Mouse (Mus musculus) stomach, embryonic 15.5 days (tissue): ENCODE data around the gene Sec24c. TPM values are rescaled to one million over a fixed set of nuclear protein-coding genes. Genes with fewer than 3 reads are reported as not detected.
"Not testable (repeated sequence)": the region's sequence is repeated elsewhere in the genome, so short reads cannot be mapped to it uniquely, and the experiment has no call there.

Experiments used
- ATAC-seq: fragments of 200-750 bp; cut with Nextera tagmentation; 2 replicates; pipeline ENCODE4 v1.8.0; 2017; ENCODE audit warnings: low read depth, moderate number of reproducible peaks, moderate TSS enrichment; ENCODE audit not compliant: insufficient read depth, low FRiP score
- H3K27ac ChIP-seq: fragments of 300-500 bp; sonication (generic); 2 replicates; pipeline ENCODE4 v1.5.1; 2015; ENCODE audit warnings: mild to moderate bottlenecking, inconsistent platforms
- H3K27me3 ChIP-seq: fragments of 300-500 bp; sonication (generic); replicated peaks from 2 replicates; pipeline ENCODE4 v1.6.1; 2015; ENCODE audit warnings: inconsistent platforms
- H3K36me3 ChIP-seq: fragments of 300-500 bp; sonication (generic); 2 replicates; pipeline ENCODE4 v1.6.1; 2015; ENCODE audit warnings: inconsistent platforms
- H3K4me1 ChIP-seq: fragments of 300-500 bp; sonication (generic); 2 replicates; pipeline ENCODE4 v1.6.1; 2015; ENCODE audit warnings: inconsistent platforms
- H3K4me2 ChIP-seq: fragments of 300-500 bp; sonication (generic); 2 replicates; pipeline ENCODE4 v1.6.1; 2015; ENCODE audit warnings: mild to moderate bottlenecking, inconsistent platforms
- H3K4me3 ChIP-seq: fragments of 300-500 bp; sonication (generic); replicated peaks from 2 replicates; pipeline ENCODE4 v1.5.1; 2015; ENCODE audit warnings: inconsistent platforms
- H3K9ac ChIP-seq: fragments of 300-500 bp; sonication (generic); 2 replicates; pipeline ENCODE4 v1.6.1; 2015; ENCODE audit warnings: inconsistent platforms
- H3K9me3 ChIP-seq: fragments of 300-500 bp; sonication (generic); 2 replicates; pipeline ENCODE4 v1.6.1; 2016; ENCODE audit warnings: inconsistent platforms
- WGBS: fragments of 180-500 bp; shearing (Covaris S2); methylation state at CpG from one replicate; pipeline ENCODE4 v1.1.7; 2015; 5-methylcytosine and 5-hydroxymethylcytosine counted together
- polyA plus RNA-seq: library from polyadenylated mRNA; unstranded; fragments of >200 nt; fragmentation: Nextera tagmentation; extraction: Ambion mirVana; gene quantifications from 2 replicates; pipeline ENCODE4 v1.2.1, GENCODE M21; 2015

The Sec24c gene
- polyA plus RNA-seq, 1 experiment from 2014 or later: 81.1 TPM

GRCm38 (mm10) chr14:20702741-20703381 lies 28.8 kb downstream of the Sec24c start, which contains the start of gene Chchd1:
TSS of gene Chchd1 (plus strand) at chr14:20703006.
- Histone ChIP-seq H3K27me3 (no peaks in the 10 kb centered on the region), H3K4me2 (peak within 1 kb of the TSS; percentile 58), H3K4me3 (peak within 1 kb of the TSS; percentile 90), H3K36me3 (peaks cover 9% of the 10 kb centered on the region; the same call in 1 of the 2 replicates), H3K27ac (peak within 1 kb of the TSS; percentile 95), H3K9ac (peak within 1 kb of the TSS; percentile 85), H3K4me1 (peaks cover 16% of the 10 kb centered on the region; the same call in 1 of the 2 replicates), H3K9me3 (no peaks in the 10 kb centered on the region)
- ATAC-seq: peak; percentile 73
- under 1% methylated on average over 61 of the region's 61 CpGs for WGBS

- Histone ChIP-seq H3K9ac (peak overlapping the region; percentile 85; the same call in 1 of the 2 replicates), H3K4me3 (peak overlapping the region; percentile 90), H3K4me1 (peaks cover 18% of the 10 kb centered on the region), H3K27ac (peak overlapping the region; percentile 95), H3K4me2 (peak overlapping the region; percentile 58)
- not testable (repeated sequence) for ATAC-seq, H3K36me3 ChIP-seq, H3K9me3 ChIP-seq, H3K27me3 ChIP-seq
- 12% methylated on average over 8 of the region's 8 CpGs for WGBS
These were observed 29.4 kb downstream of the Sec24c start for GRCm38 (mm10) chr14:20703461-20703860.

GRCm38 (mm10) chr14:20707201-20708190 lies 33.4 kb downstream of the Sec24c start, which contains the start of gene Zswim8:
TSS of gene Zswim8 (plus strand) at chr14:20707552.
- peak; percentile 93 for ATAC-seq
- peak within 1 kb of the TSS; percentile 90 for H3K4me3 ChIP-seq
- peaks cover 13% of the 10 kb centered on the region for H3K4me1 ChIP-seq
- H3K36me3 ChIP-seq: peaks cover 26% of the 10 kb centered on the region
- under 1% methylated on average over 80 of the region's 80 CpGs for WGBS
- H3K4me2 ChIP-seq: peak within 1 kb of the TSS; percentile 79
- H3K9me3 ChIP-seq: no peaks in the 10 kb centered on the region
- no peaks in the 10 kb centered on the region for H3K27me3 ChIP-seq
- peak within 1 kb of the TSS; percentile 99 for H3K9ac ChIP-seq
- peak within 1 kb of the TSS; percentile 86 for H3K27ac ChIP-seq

GRCm38 (mm10) chr14:20708239-20708638 lies 34.1 kb downstream of the Sec24c start:
- Histone ChIP-seq H3K27ac (no peak overlapping the region), H3K9me3 (no peaks in the 10 kb centered on the region), H3K9ac (peak overlapping the region; percentile 99), H3K4me2 (peak overlapping the region; percentile 79), H3K36me3 (peaks cover 33% of the 10 kb centered on the region), H3K4me3 (peak overlapping the region; percentile 90), H3K4me1 (peaks cover 13% of the 10 kb centered on the region), H3K27me3 (no peaks in the 10 kb centered on the region)
- 7% methylated on average over 10 of the region's 10 CpGs for WGBS
- ATAC-seq: no peak

- peaks cover 9% of the 10 kb centered on the region for H3K4me1 ChIP-seq
- no peaks in the 10 kb centered on the region for H3K9me3 ChIP-seq
- WGBS: 65% methylated on average over 11 of the region's 11 CpGs
- peaks cover 73% of the 10 kb centered on the region for H3K36me3 ChIP-seq
- H3K4me3 ChIP-seq: no peak overlapping the region
- peak; percentile 58 for ATAC-seq
- H3K9ac ChIP-seq: no peak overlapping the region
- no peak overlapping the region for H3K4me2 ChIP-seq
- H3K27me3 ChIP-seq: no peaks in the 10 kb centered on the region
- H3K27ac ChIP-seq: peak overlapping the region; percentile 57; the same call in 1 of the 2 replicates
These were observed 39.7 kb downstream of the Sec24c start for GRCm38 (mm10) chr14:20713832-20714231.

- H3K9ac ChIP-seq: no peak overlapping the region
These were observed 44.3 kb downstream of the Sec24c start for GRCm38 (mm10) chr14:20718443-20718842.

GRCm38 (mm10) chr14:20719767-20720166 lies 45.7 kb downstream of the Sec24c start:
- no peak for ATAC-seq
- WGBS: 91% methylated on average over 12 of the region's 12 CpGs
- H3K4me1 ChIP-seq: no peaks in the 10 kb centered on the region; the same call in 1 of the 2 replicates
- H3K27me3 ChIP-seq: no peaks in the 10 kb centered on the region
- no peak overlapping the region for H3K27ac ChIP-seq
- H3K9ac ChIP-seq: no peak overlapping the region
- no peak overlapping the region for H3K4me2 ChIP-seq
- peaks cover 80% of the 10 kb centered on the region for H3K36me3 ChIP-seq
- no peaks in the 10 kb centered on the region for H3K9me3 ChIP-seq
- no peak overlapping the region for H3K4me3 ChIP-seq

More at GRCm38 (mm10) chr14:20718443-20718842, 44.3 kb downstream of the Sec24c start:
- no peak overlapping the region for H3K4me2 ChIP-seq
- peaks cover 82% of the 10 kb centered on the region for H3K36me3 ChIP-seq
- ATAC-seq: no peak
- 88% methylated on average over 10 of the region's 10 CpGs for WGBS
- H3K27ac ChIP-seq: no peak overlapping the region
- no peaks in the 10 kb centered on the region for H3K9me3 ChIP-seq
- no peaks in the 10 kb centered on the region for H3K27me3 ChIP-seq
- peaks cover 4% of the 10 kb centered on the region for H3K4me1 ChIP-seq
- no peak overlapping the region for H3K4me3 ChIP-seq

DNA sequence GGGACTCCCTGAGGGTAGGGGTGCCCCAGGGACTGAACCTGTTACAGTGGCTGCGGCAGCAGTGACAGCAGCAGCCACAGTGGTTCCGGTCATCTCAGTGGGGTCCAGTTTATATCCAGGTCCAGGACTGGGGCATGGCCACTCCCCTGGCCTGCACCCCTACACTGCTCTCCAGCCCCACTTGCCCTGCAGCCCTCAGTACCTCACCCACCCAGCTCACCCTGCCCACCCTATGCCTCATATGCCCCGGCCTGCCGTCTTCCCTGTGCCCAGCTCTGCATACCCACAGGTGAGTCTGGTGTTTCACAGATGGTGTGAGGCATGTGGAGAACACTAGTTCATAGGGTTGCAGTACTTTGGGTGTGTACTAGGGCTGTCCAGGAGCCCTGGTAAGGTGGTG lies 47.3 kb downstream of the Sec24c start:
- Histone ChIP-seq H3K9me3 (no peaks in the 10 kb centered on the region), H3K36me3 (peaks cover 76% of the 10 kb centered on the region), H3K4me2 (no peak overlapping the region), H3K4me3 (no peak overlapping the region), H3K4me1 (no peaks in the 10 kb centered on the region), H3K9ac (no peak overlapping the region), H3K27ac (no peak overlapping the region), H3K27me3 (no peaks in the 10 kb centered on the region)
- ATAC-seq: no peak; the same call in 1 of the 2 replicates
- WGBS: 91% methylated on average over 4 of the region's 4 CpGs

DNA sequence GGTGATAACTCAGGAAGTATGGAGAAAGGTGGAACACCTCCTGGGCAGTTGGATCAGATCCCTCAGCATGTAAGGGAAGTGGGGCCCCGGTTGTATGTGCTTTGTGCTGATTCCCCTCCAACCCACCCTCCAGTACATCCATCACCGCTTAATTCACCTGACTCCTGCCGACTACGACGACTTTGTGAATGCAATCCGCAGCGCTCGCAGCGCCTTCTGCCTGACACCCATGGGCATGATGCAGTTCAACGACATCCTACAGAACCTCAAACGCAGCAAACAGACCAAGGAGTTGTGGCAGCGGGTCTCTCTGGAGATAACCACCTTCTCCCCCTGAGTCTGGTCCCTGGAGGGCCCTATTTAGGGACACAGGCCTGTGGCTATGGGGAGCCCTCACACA lies 48.9 kb downstream of the Sec24c start:
- WGBS: 84% methylated on average over 12 of the region's 12 CpGs
- no peaks in the 10 kb centered on the region for H3K27me3 ChIP-seq
- no peak overlapping the region for H3K4me3 ChIP-seq
- no peak for ATAC-seq
- H3K9me3 ChIP-seq: no peaks in the 10 kb centered on the region
- H3K36me3 ChIP-seq: peaks cover 75% of the 10 kb centered on the region
- no peaks in the 10 kb centered on the region for H3K4me1 ChIP-seq
- H3K4me2 ChIP-seq: no peak overlapping the region
- H3K9ac ChIP-seq: no peak overlapping the region
- no peak overlapping the region for H3K27ac ChIP-seq

- no peaks in the 10 kb centered on the region for H3K27me3 ChIP-seq
- 22% methylated on average over 5 of the region's 5 CpGs for whole genome bisulfite sequencing
- no peak overlapping the region for H3K9ac ChIP-seq
- H3K4me3 ChIP-seq: no peak overlapping the region
- no peak for ATAC-seq
- no peaks in the 10 kb centered on the region for H3K4me1 ChIP-seq
- H3K9me3 ChIP-seq: no peaks in the 10 kb centered on the region
- peaks cover 72% of the 10 kb centered on the region for H3K36me3 ChIP-seq
- no peak overlapping the region for H3K4me2 ChIP-seq
- H3K27ac ChIP-seq: no peak overlapping the region
These were observed 49.9 kb downstream of the Sec24c start for GRCm38 (mm10) chr14:20724043-20724442.

GRCm38 (mm10) chr14:20725660-20726339 lies 51.7 kb downstream of the Sec24c start:
- H3K27me3 ChIP-seq: no peaks in the 10 kb centered on the region
- H3K36me3 ChIP-seq: peaks cover 75% of the 10 kb centered on the region
- no peak overlapping the region for H3K4me2 ChIP-seq
- H3K4me1 ChIP-seq: no peaks in the 10 kb centered on the region
- H3K9me3 ChIP-seq: no peaks in the 10 kb centered on the region
- no peak for ATAC-seq
- 63% methylated on average over 6 of the region's 6 CpGs for WGBS
- H3K9ac ChIP-seq: no peak overlapping the region
- no peak overlapping the region for H3K4me3 ChIP-seq
- peak overlapping the region; percentile 48; the same call in 1 of the 2 replicates for H3K27ac ChIP-seq
